Mouse (Mus musculus): ENCODE data around the gene Rpl6.

DNA sequence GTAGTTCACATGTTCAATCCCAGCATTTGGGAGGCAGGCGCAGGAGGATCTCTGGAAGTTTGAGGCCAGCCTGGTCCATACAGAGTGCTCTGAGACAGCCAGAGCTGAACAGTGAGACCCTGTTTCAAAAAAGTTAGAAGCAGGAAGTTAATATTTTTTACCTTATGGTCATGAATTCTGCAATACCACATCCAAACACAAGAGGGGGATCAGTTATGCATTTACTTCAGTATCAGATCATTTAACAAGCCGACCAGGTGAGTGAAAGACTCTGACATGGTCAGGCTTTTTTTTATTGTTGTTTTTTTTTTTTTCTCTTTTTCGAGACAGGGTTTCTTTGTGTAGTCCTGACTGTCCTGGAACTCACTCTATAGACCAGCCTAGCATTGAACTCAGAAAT lies 2.5 kb upstream of the Rpl6 start:
- TF ChIP-seq CTCF (IDR thresholded peaks at IDR 0.05; ENCODE audit: extremely low read depth, insufficient read depth, low read length) (no peak), POLR2A (IDR thresholded peaks at IDR 0.05; ENCODE audit: extremely low read depth, insufficient read depth, low read length) (no peak)
